Mouse (Mus musculus) layer of hippocampus, adult 9-11 months (tissue): ENCODE data around the gene Lrp2.

Source experiments
- DNase-seq: peaks from one replicate; pipeline ENCODE4 v3.0.0; 2022

Lrp2 gene

GRCm38 (mm10) chr2:69585886-69586398, at the start of gene Lrp2:
Gene Lrp2 (minus strand): TSS chr2:69586065.
- DNase-seq: no peak

DNA sequence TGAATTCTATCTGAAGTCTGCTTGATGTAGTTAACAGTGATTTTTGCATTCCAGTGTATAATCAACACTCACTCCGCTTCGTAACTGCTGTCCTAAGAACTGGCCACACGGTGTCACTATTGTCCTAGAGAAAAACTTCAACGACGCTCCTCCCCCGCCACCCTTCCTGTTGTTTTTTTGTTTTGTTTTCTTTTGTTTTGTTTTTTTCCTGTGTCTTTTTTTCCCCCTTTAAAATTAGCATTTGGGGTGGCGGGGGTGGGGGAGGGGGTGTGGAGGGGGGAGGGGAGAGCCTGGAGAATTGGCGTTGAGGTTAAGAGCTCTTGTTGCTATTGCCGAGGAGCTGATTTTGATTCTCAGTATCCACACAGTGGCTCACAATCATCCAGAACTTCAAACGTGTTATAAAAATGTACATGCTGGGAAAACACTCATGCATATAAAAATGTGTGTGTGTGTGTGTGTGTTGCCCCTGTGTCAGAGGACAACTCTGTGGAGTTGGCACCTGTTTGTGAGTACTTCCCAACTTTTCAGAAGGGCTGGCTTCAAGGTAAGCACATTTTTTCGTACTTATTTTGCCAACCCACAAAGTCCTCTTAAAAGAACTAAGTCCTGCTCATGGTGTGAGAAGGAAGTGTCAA, 49.3 kb upstream of the Lrp2 start:
- DNase-seq: no peak

- DNase-seq: no peak
Measured at GRCm38 (mm10) chr2:69631449-69631848, 45.6 kb upstream of the Lrp2 start.

DNA sequence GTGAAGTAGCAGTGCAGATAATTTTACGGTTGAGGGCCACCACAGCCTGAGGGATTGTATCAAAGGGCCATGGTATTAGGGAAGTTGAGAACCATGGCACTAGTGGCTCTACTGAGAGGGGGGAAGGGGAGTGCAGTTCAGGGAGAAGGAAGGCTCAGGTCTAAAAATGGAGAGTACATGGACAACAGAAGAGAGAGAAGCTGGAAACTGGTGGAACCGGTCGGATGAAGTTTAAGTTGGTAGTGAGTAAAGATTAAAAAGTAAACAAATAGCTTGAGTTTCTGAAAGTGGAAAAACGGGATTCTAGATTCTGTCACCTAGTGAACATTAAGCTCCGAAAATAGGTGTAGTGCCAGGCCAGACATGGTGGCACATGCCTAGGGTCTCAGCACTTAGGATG, 44.9 kb upstream of the Lrp2 start:
- DNase-seq: no peak

GRCm38 (mm10) chr2:69629914-69630313, 44.0 kb upstream of the Lrp2 start:
- no peak for DNase-seq

GRCm38 (mm10) chr2:69629215-69629614, 43.4 kb upstream of the Lrp2 start:
- DNase-seq: no peak

DNA sequence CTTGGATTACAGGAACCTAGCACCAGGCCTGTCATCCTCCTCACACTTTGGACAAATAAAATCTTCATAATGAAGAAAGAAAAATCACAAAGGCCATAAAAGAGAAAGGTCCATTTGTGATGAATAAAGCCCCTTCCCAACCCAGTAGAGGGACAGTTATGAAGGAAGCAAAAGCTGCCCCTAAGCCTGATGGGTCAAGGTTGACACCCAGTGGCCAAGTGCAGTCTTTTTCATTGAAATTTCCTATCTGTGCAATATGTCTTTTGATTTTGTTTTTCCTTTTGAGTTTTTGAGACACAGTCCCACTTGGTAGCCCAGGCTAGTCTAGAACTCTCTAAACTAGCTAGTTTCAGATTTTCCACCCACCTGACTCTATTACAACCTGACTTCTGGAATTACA, 33.4 kb upstream of the Lrp2 start:
- DNase-seq: no peak

DNA sequence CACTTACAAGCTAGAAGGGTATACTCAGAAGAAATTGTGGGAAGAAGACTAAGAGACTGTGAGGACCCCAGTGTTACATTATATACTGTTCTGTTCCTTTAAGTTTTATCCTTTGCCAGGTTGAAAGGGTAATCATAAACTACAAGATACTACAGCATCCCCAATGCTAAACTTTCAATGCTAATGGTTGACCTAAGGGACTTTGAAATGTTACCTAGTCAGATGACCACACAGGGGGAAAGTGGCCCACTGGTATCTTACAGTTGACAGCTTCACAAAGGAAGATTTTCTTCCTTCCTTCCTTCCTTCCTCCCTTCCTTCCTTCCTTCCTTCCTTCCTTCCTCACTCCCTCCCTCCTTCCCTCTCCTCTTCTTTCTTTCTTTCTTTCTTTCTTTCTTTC, 32.5 kb upstream of the Lrp2 start:
- no peak for DNase-seq

DNA sequence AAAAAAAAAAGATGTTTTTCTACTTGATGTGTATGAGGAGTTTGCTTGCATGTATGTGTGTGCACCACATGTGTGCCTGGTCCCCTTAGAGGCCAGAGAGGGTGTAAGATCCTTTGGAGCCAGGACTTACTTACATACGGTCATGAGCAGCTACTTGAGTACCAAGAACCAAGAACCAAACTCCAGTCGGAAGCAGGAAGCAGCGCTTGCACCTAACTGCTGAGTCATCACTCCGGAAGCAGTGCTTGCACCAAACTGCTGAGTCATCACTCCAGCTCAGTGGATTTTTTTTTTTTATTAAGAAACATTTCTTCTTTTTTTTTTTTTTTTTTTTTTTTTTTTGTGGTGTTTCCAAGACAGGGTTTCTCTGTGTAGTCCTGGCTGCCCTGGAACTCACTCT, 27.4 kb upstream of the Lrp2 start:
- no peak for DNase-seq

DNA sequence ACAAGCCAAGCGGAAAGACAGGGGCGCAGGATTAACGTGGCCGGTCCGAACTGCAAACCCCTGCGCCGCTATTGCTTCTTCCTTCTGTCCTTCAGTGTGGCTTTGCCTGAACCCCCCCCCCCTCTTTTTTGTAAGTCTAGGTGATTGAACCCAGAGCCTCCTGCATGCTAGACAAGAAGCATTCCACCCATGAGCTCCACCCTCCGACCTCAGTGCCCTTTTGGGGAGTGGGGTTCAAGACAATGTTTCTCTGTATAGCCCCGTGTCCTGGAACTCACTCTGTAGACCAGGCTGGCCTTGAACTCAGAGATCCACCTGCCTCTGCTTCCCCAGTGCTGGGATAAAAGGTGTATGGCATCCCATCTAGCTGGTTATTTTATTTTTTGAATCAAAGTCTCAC, 26.9 kb upstream of the Lrp2 start:
- no peak for DNase-seq

DNA sequence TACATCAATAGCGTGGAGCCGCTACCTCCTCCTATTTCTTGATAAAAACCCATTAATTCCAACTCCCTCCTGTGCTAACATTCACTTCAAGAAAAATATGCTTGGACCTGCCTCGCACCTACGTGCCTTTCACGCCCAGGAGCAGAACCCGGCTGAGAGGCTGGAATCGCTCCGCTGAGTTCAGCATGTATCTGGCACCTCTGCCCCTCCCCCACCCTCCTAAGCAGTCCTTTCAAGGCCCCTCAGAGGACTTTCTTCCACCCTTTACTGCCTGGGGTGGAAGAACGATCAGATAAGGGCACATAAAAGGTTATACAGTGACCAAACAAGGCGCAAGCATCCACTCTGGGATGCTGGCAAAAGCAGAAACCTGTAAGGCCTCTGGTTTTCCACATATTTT, 26.4 kb upstream of the Lrp2 start:
- no peak for DNase-seq

DNA sequence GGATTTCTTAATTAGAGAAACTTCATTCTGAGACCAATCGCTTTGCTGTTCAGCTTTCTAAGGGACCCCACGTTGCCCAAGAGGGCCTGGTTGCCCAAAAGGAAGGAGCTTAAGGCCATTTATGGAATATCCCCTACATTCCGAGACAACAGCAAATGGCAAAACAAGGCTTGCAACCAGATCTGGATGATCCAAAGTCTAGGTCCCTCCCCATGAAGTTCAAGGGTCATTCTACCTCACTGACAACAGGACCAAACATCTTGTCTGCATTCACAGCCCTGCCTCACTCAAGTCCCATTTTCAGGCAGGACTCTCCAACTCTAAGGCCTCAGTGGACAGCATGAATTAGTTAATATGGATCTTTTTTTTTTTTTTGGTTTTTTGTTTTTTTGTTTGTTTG, 20.8 kb upstream of the Lrp2 start:
- no peak for DNase-seq

- DNase-seq: no peak
Measured at GRCm38 (mm10) chr2:69603726-69604393, 18.0 kb upstream of the Lrp2 start.

- DNase-seq: no peak
Measured at GRCm38 (mm10) chr2:69593168-69593567, 7.3 kb upstream of the Lrp2 start.

- DNase-seq: no peak
Measured at GRCm38 (mm10) chr2:69592536-69592935, 6.7 kb upstream of the Lrp2 start.

DNA sequence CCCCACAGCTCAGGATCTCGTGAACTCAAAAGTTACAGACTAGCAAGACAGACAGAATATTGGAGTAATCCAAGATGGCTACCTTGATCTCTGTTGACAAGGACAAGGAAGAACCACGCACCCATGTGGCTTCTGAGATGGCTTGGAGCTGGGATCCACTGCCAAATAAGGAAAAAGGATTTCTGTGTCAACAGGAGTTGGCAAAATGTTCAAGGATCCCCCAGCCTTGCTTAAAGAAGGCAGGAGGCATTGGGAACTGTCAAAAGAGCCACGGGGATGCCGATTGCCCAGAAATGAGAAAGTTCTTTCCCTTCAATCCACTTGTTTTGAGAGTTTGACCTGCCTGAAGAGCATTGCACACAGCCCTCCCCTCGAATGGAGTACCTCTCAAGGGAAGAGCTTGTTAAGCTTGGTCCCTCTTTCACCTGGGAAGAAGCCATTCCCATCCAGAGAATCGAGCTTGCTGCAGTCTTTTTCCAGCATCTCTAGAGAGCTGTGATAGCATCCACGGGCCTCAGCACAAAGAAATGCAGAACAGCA, 6.2 kb upstream of the Lrp2 start:
- no peak for DNase-seq

DNA sequence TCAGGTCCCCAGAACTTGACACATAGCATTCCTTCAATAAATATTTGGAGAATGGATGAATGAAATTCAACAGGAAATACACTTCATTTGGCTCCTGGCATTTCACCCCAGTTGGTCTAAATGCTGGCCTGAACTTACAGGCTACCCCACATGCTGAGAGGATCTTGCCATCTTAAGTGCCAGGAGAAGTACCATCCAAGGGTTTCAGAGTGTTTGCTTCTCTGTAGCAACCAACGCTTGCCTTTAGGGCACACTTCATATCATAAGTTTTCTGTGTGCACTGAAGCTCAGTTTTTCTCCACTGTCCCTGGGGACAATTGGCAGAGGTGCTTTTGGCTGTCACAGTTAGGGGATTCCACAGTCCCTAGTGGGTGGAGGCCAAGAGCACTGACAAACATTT, 4.7 kb upstream of the Lrp2 start:
- DNase-seq: no peak

GRCm38 (mm10) chr2:69587896-69588295, 2.0 kb upstream of the Lrp2 start:
- no peak for DNase-seq

GRCm38 (mm10) chr2:69586821-69587728, 1.2 kb upstream of the Lrp2 start:
- no peak for DNase-seq

GRCm38 (mm10) chr2:69585191-69585885, 527 bp downstream of the Lrp2 start:
- DNase-seq: no peak

DNA sequence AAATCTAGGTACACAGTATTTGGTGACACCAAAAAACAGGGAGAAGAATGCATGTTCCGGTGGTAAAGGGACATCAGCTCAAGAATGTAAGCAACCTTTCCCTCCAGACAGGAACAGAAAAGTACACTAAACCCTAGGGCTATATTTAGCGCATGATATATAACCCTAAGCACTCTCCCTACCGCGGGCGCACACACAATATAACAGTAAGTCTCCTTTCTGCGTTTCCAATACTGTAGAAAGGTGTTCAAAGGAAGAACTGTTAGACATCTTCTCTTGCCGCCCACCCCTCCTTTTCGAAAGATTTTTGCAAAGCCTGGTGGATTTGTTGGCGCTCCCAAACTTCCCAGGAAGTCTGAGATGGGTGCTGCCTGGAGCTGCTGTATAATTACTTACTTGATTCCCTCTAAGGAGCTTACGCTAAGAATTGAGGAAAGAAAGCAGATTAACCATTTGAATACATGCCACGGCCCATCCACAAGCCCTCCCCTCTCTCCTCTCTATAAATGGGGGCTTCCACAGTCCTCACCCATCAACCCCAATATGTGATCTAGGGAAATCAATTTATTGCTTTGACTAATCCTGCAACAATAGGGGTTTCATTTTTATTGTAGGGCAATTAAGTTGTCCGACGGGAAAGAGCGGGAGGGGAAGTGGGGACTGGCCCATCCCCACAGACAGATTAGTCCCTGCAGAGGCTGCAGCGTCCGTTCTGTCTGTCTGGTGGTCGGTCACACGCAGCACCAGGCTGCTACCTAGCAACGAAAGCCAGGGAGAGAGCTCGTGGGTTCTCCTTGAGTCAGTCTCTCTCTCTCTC, 1.5 kb downstream of the Lrp2 start:
- no peak for DNase-seq

DNA sequence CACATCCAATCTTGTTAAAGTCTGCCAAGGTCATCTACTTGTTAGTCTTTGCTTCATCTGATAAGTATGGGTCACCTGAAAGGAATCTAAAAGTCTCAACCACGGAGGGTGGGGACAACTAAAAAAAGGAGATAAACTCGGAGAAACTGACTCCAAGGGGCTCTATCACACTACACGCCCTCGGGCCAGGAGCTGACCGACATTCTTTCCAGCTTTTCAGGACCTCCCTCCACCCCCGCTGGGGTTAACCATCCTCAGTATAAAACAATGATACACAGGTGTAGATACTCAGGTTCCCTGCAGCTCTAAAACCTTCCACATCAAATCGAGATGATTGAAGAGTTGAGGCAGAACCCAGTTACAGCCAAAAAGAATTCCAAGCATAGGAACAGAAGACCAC, 3.0 kb downstream of the Lrp2 start:
- DNase-seq: no peak
